Mouse (Mus musculus) urinary bladder, postnatal 10 days (tissue): ENCODE results near the gene Crtac1.
A peak's percentile ranks its signal among the peaks of the same experiment; 100 is the strongest.

Experiments used
- DNase-seq: peaks from one replicate; pipeline ENCODE4 v3.0.0; 2022; ENCODE audit warnings: low spot score

The Crtac1 gene

GRCm38 (mm10) chr19:42328160-42328559 is 103.4 kb downstream of the Crtac1 start:
- DNase-seq: no peak

GRCm38 (mm10) chr19:42325894-42326293 is 105.7 kb downstream of the Crtac1 start:
- peak; percentile 29 for DNase-seq

GRCm38 (mm10) chr19:42322357-42323090 is 109.1 kb downstream of the Crtac1 start:
- no peak for DNase-seq

GRCm38 (mm10) chr19:42321936-42322335 is 109.6 kb downstream of the Crtac1 start:
- no peak for DNase-seq

- DNase-seq: no peak
Observed at GRCm38 (mm10) chr19:42317648-42318425, 113.7 kb downstream of the Crtac1 start.

- DNase-seq: no peak
Observed at GRCm38 (mm10) chr19:42316998-42317397, 114.6 kb downstream of the Crtac1 start.

- DNase-seq: no peak
Observed at GRCm38 (mm10) chr19:42316525-42316924, 115.1 kb downstream of the Crtac1 start.

GRCm38 (mm10) chr19:42315914-42316313 is 115.7 kb downstream of the Crtac1 start:
- DNase-seq: peak; percentile 39

- DNase-seq: no peak
Observed at GRCm38 (mm10) chr19:42315070-42315679, 116.4 kb downstream of the Crtac1 start.

GRCm38 (mm10) chr19:42312191-42312590 is 119.4 kb downstream of the Crtac1 start:
- no peak for DNase-seq

GRCm38 (mm10) chr19:42311332-42311731 is 120.3 kb downstream of the Crtac1 start:
- no peak for DNase-seq

- no peak for DNase-seq
Observed at GRCm38 (mm10) chr19:42308931-42309330, 122.7 kb downstream of the Crtac1 start.

- DNase-seq: no peak
Observed at GRCm38 (mm10) chr19:42307019-42307418, 124.6 kb downstream of the Crtac1 start.

- no peak for DNase-seq
Observed at GRCm38 (mm10) chr19:42306202-42306601, 125.4 kb downstream of the Crtac1 start.

GRCm38 (mm10) chr19:42305746-42306145 is 125.8 kb downstream of the Crtac1 start:
- no peak for DNase-seq

- no peak for DNase-seq
Observed at GRCm38 (mm10) chr19:42304506-42304905, 127.1 kb downstream of the Crtac1 start.

GRCm38 (mm10) chr19:42303210-42303813 is 128.3 kb downstream of the Crtac1 start:
- DNase-seq: no peak

- no peak for DNase-seq
Observed at GRCm38 (mm10) chr19:42293216-42293615, 138.4 kb downstream of the Crtac1 start.

- no peak for DNase-seq
Observed at GRCm38 (mm10) chr19:42292106-42292505, 139.5 kb downstream of the Crtac1 start.

GRCm38 (mm10) chr19:42290954-42291661 is 140.5 kb downstream of the Crtac1 start:
- no peak for DNase-seq

- DNase-seq: no peak
Observed at GRCm38 (mm10) chr19:42288361-42288760, 143.2 kb downstream of the Crtac1 start.

- DNase-seq: no peak
Observed at GRCm38 (mm10) chr19:42284178-42284577, 147.4 kb downstream of the Crtac1 start.
